Mouse (Mus musculus) layer of hippocampus, adult 2 months (tissue): ENCODE measurements around the gene Adam12. TPM values are rescaled to one million over a fixed set of nuclear protein-coding genes. Genes with fewer than 3 reads are reported as not detected.

Source experiments
- DNase-seq, 2 experiments: peaks; one replicate each; pipeline ENCODE4 v3.0.0; 2022; ENCODE audit warnings: low spot score in 2 of 2
- H3K27ac ChIP-seq: fragments of 200-600 bp; 2 replicates; pipeline ENCODE4 v1.8.1; 2022
- H3K4me3 ChIP-seq: fragments of 200-600 bp; 2 replicates; pipeline ENCODE4 v1.8.1; 2022; ENCODE audit warnings: mild to moderate bottlenecking
- CTCF ChIP-seq: fragments of 200-600 bp; conservative IDR thresholded peaks from 2 replicates; pipeline ENCODE4 v1.8.1; 2022; ENCODE audit warnings: antibody characterized with exemption, mild to moderate bottlenecking, moderate library complexity
- total RNA-seq, 2 experiments: library from RNA; stranded (reverse); gene quantifications; 2 replicates each; pipeline ENCODE4 v1.2.3; 2021

Adam12 gene
- total RNA-seq, 2 experiments from 2014 or later, result 7.8 to 9.0 TPM

GRCm38 (mm10) chr7:134238863-134239262, 6.9 kb upstream of the Adam12 start:
- TF ChIP-seq CTCF, result no peak; the same call in 1 of the 2 replicates
- Histone ChIP-seq H3K27ac (no peak overlapping the region), H3K4me3 (no peak overlapping the region)
- no peak for DNase-seq

GRCm38 (mm10) chr7:134237356-134237755, 5.4 kb upstream of the Adam12 start:
- TF ChIP-seq CTCF, result no peak
- Histone ChIP-seq H3K27ac (no peak overlapping the region), H3K4me3 (no peak overlapping the region)
- no peak for DNase-seq

- H3K4me3 ChIP-seq, result no peak overlapping the region
- DNase-seq, result no peak
- no peak overlapping the region for H3K27ac ChIP-seq
- no peak for TF ChIP-seq CTCF
Measured at GRCm38 (mm10) chr7:134236727-134237126, 4.8 kb upstream of the Adam12 start.

GRCm38 (mm10) chr7:134235552-134235951, 3.6 kb upstream of the Adam12 start:
- Histone ChIP-seq H3K4me3 (no peak overlapping the region), H3K27ac (no peak overlapping the region)
- TF ChIP-seq CTCF, result no peak
- DNase-seq, result no peak

- no peak for TF ChIP-seq CTCF
- DNase-seq, result no peak
- Histone ChIP-seq H3K4me3 (no peak overlapping the region), H3K27ac (no peak overlapping the region)
Measured at GRCm38 (mm10) chr7:134230708-134231107, 1.2 kb downstream of the Adam12 start.

- no peak for DNase-seq
- no peak overlapping the region for H3K27ac ChIP-seq
- H3K4me3 ChIP-seq, result no peak overlapping the region
- TF ChIP-seq CTCF, result no peak
Measured at GRCm38 (mm10) chr7:134229899-134230298, 2.0 kb downstream of the Adam12 start.

GRCm38 (mm10) chr7:134227773-134228455, 4.0 kb downstream of the Adam12 start:
- Histone ChIP-seq H3K27ac (no peak overlapping the region), H3K4me3 (no peak overlapping the region)
- no peak for TF ChIP-seq CTCF
- DNase-seq, result peak in 1 of 2 experiments; percentile 6

- no peak for TF ChIP-seq CTCF
- Histone ChIP-seq H3K27ac (no peak overlapping the region), H3K4me3 (no peak overlapping the region)
- no peak for DNase-seq
Measured at GRCm38 (mm10) chr7:134227101-134227500, 4.8 kb downstream of the Adam12 start.

- DNase-seq, result no peak
- no peak for TF ChIP-seq CTCF
- Histone ChIP-seq H3K4me3 (no peak overlapping the region), H3K27ac (no peak overlapping the region)
Measured at GRCm38 (mm10) chr7:134226231-134226630, 5.7 kb downstream of the Adam12 start.

- H3K4me3 ChIP-seq, result peak overlapping the region; percentile 74
- DNase-seq, result peak; percentile 46 to 48
- H3K27ac ChIP-seq, result peak overlapping the region; percentile 81
- no peak for TF ChIP-seq CTCF
Measured at GRCm38 (mm10) chr7:134224741-134225612, 7.0 kb downstream of the Adam12 start.

GRCm38 (mm10) chr7:134224421-134224740, 7.6 kb downstream of the Adam12 start:
- Histone ChIP-seq H3K27ac (peak overlapping the region; percentile 81), H3K4me3 (peak overlapping the region; percentile 74)
- peak in 1 of 2 experiments; percentile 6 for DNase-seq
- TF ChIP-seq CTCF, result no peak

- peak; percentile 97 for TF ChIP-seq CTCF
- peak; percentile 81 to 90 for DNase-seq
- H3K4me3 ChIP-seq, result peak overlapping the region; percentile 74
- peak overlapping the region; percentile 23; the same call in 1 of the 2 replicates for H3K27ac ChIP-seq
Measured at GRCm38 (mm10) chr7:134223444-134224161, 8.3 kb downstream of the Adam12 start.

GRCm38 (mm10) chr7:134207956-134208355, 24.0 kb downstream of the Adam12 start:
- TF ChIP-seq CTCF, result no peak
- DNase-seq, result peak; percentile 37 to 54
- no peak overlapping the region for H3K4me3 ChIP-seq
- H3K27ac ChIP-seq, result peak overlapping the region; percentile 10; the same call in 1 of the 2 replicates
